Mouse (Mus musculus): Measurements from ENCODE around the gene Aldh1a2. TPM values are rescaled to one million over a fixed set of nuclear protein-coding genes. Genes with fewer than 3 reads are reported as not detected.
A peak's percentile ranks its signal among the peaks of the same experiment; 100 is the strongest.

Aldh1a2 gene
- polyA plus RNA-seq, 1 experiment from 2014 or later, result 0.63 TPM

- H3K36me3 ChIP-seq (replicated peaks; ENCODE audit: insufficient read depth, low read length), result no peaks in the 10 kb centered on the region
- no peak overlapping the region for H3K4me2 ChIP-seq (ENCODE audit: low read depth, low read length)
- DNase-seq, result peak; percentile 40
- H3K27ac ChIP-seq (ENCODE audit: low read depth), result no peak overlapping the region
- ATAC-seq, result no peak
- no peak overlapping the region for H3K4me3 ChIP-seq (ENCODE audit: low read depth, low read length)
- H3K9me3 ChIP-seq (ENCODE audit: low read length), result no peaks in the 10 kb centered on the region
- peaks cover 33% of the 10 kb centered on the region for H3K27me3 ChIP-seq (ENCODE audit: insufficient read depth, low read length)
- no peak for TF ChIP-seq EP300 (IDR thresholded peaks at IDR 0.05; ENCODE audit: low read depth)
- peak; percentile 72 for TF ChIP-seq CTCF (IDR thresholded peaks at IDR 0.05; ENCODE audit: low read depth)
- no peak overlapping the region for H3K9ac ChIP-seq (replicated peaks)
- 11% methylated on average over 2 of the region's 2 CpGs for WGBS (ENCODE audit: insufficient replicate concordance)
- peaks cover 7% of the 10 kb centered on the region for H3K4me1 ChIP-seq (ENCODE audit: insufficient read depth)
Observed at GRCm38 (mm10) chr9:71210870-71211269, 4.7 kb upstream of the Aldh1a2 start.

DNA sequence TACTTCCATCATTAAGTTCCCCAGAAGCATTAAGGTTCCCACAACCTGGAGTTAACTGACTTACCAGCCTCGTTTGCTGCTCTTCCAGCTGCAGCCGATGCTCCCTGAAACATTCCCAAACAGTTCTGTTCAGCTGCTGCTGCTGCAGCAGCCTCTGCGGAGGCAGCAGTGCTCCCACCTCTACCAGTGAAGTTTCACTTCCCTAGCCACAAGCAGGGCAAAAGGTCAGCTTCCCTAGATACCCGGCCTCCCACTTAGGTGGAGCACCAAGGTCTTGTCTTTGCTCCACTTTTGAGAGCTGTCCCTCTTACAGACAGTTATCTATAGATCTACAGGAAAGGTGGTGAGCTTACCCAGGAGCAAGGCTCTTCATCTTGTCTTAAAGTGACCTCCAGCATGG, 2.0 kb upstream of the Aldh1a2 start:
- peaks cover 57% of the 10 kb centered on the region for H3K27me3 ChIP-seq (ENCODE audit: insufficient read depth, low read length)
- no peak overlapping the region for H3K4me2 ChIP-seq (ENCODE audit: low read depth, low read length)
- H3K4me1 ChIP-seq (ENCODE audit: insufficient read depth), result peaks cover 10% of the 10 kb centered on the region
- no peak overlapping the region for H3K27ac ChIP-seq (ENCODE audit: low read depth)
- no peaks in the 10 kb centered on the region for H3K9me3 ChIP-seq (ENCODE audit: low read length)
- WGBS (ENCODE audit: insufficient replicate concordance), result 17% methylated on average over 4 of the region's 4 CpGs
- DNase-seq (no peak), ATAC-seq (no peak)
- H3K9ac ChIP-seq (replicated peaks), result no peak overlapping the region
- no peak overlapping the region for H3K4me3 ChIP-seq (ENCODE audit: low read depth, low read length)
- no peaks in the 10 kb centered on the region for H3K36me3 ChIP-seq (replicated peaks; ENCODE audit: insufficient read depth, low read length)
- TF ChIP-seq EP300 (IDR thresholded peaks at IDR 0.05; ENCODE audit: low read depth) (no peak), CTCF (IDR thresholded peaks at IDR 0.05; ENCODE audit: low read depth) (no peak)

DNA sequence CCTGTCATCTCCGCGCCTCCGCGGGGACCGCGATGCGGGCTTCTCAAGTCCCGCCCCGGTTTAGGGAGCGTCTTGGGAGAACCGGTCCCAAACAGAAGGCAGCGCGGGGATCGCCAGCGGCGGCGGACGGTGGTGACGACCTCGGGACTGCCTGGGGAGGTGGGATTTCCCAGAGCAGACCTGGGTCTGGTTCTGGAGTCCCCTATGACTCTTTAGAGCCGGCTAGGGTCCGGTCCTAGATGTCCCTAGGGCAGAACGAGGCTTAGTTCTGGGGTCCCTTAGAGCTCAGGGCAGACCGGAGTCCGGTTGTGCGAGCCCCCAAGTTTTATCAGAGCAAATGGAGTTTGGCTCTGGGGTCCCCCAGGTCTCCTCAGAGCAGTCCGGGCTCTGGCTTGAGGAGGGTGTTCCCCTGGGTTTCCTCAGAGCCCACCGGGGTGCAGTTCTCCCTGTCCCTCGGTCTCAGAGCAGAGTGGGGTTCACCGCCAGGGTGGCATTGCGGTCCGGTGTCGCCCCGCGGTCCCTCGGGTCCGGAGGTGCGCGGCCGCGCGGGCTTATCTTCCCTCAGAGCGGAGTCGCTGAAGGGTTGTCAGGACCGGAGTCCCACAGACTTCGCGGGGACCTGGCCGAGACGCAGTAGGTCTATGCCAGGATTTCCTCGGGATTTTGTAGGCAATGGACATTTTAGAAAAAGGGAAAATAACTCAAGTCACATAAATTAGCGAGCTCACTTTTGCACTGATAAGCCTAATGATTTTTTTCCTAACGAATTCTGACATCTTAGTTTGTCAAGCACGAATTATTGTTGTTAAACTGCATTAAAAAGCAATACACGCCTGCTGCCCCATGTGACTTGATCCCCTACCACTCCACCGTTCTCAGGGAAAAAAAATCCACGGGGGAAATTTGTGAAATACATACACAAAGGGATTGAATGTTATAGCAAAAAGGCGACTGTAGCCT, 727 bp downstream of the Aldh1a2 start:
- Histone ChIP-seq H3K27me3 (ENCODE audit: insufficient read depth, low read length) (peaks cover 76% of the 10 kb centered on the region), H3K36me3 (replicated peaks; ENCODE audit: insufficient read depth, low read length) (no peaks in the 10 kb centered on the region), H3K4me3 (ENCODE audit: low read depth, low read length) (peak overlapping the region; percentile 52), H3K4me1 (ENCODE audit: insufficient read depth) (peaks cover 10% of the 10 kb centered on the region), H3K9me3 (ENCODE audit: low read length) (no peaks in the 10 kb centered on the region), H3K9ac (replicated peaks) (no peak overlapping the region), H3K27ac (ENCODE audit: low read depth) (no peak overlapping the region), H3K4me2 (ENCODE audit: low read depth, low read length) (peak overlapping the region; percentile 74)
- 2% methylated on average over 57 of the region's 57 CpGs for WGBS (ENCODE audit: insufficient replicate concordance)
- TF ChIP-seq EP300 (IDR thresholded peaks at IDR 0.05; ENCODE audit: low read depth) (no peak), CTCF (IDR thresholded peaks at IDR 0.05; ENCODE audit: low read depth) (no peak)
- DNase-seq (peak; percentile 24), ATAC-seq (peak; percentile 13; the same call in 1 of the 2 replicates)

- Histone ChIP-seq H3K36me3 (replicated peaks; ENCODE audit: insufficient read depth, low read length) (no peaks in the 10 kb centered on the region), H3K9me3 (ENCODE audit: low read length) (no peaks in the 10 kb centered on the region), H3K27ac (ENCODE audit: low read depth) (no peak overlapping the region), H3K9ac (replicated peaks) (no peak overlapping the region), H3K4me2 (ENCODE audit: low read depth, low read length) (no peak overlapping the region), H3K27me3 (ENCODE audit: insufficient read depth, low read length) (peaks cover 74% of the 10 kb centered on the region), H3K4me3 (ENCODE audit: low read depth, low read length) (no peak overlapping the region), H3K4me1 (ENCODE audit: insufficient read depth) (peaks cover 10% of the 10 kb centered on the region)
- 4% methylated on average over 20 of the region's 20 CpGs for WGBS (ENCODE audit: insufficient replicate concordance)
- ATAC-seq (no peak), DNase-seq (no peak)
- TF ChIP-seq CTCF (IDR thresholded peaks at IDR 0.05; ENCODE audit: low read depth) (no peak), EP300 (IDR thresholded peaks at IDR 0.05; ENCODE audit: low read depth) (no peak)
Observed at GRCm38 (mm10) chr9:71216996-71217792, 1.6 kb downstream of the Aldh1a2 start.

DNA sequence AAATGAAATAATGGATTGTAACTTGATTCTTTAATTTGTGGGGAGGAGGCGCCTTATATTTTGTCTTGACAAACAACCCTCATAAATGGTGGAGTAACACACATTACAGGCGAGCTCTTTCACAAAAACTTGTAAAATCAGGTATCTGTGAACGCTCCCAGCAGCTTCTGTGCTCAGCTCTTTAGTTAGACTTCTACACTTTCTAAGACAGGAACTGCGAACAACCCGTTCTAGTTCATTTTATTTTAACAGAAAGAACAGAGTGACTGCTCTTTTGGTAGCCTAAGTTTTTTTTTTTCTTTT, 2.2 kb downstream of the Aldh1a2 start:
- Histone ChIP-seq H3K36me3 (replicated peaks; ENCODE audit: insufficient read depth, low read length) (no peaks in the 10 kb centered on the region), H3K4me1 (ENCODE audit: insufficient read depth) (peaks cover 10% of the 10 kb centered on the region), H3K27me3 (ENCODE audit: insufficient read depth, low read length) (peaks cover 72% of the 10 kb centered on the region), H3K4me2 (ENCODE audit: low read depth, low read length) (no peak overlapping the region), H3K27ac (ENCODE audit: low read depth) (no peak overlapping the region), H3K4me3 (ENCODE audit: low read depth, low read length) (no peak overlapping the region), H3K9ac (replicated peaks) (no peak overlapping the region), H3K9me3 (ENCODE audit: low read length) (no peaks in the 10 kb centered on the region)
- WGBS (ENCODE audit: insufficient replicate concordance), result 30% methylated on average over 5 of the region's 5 CpGs
- DNase-seq (no peak), ATAC-seq (no peak)
- TF ChIP-seq EP300 (IDR thresholded peaks at IDR 0.05; ENCODE audit: low read depth) (no peak), CTCF (IDR thresholded peaks at IDR 0.05; ENCODE audit: low read depth) (no peak)

DNA sequence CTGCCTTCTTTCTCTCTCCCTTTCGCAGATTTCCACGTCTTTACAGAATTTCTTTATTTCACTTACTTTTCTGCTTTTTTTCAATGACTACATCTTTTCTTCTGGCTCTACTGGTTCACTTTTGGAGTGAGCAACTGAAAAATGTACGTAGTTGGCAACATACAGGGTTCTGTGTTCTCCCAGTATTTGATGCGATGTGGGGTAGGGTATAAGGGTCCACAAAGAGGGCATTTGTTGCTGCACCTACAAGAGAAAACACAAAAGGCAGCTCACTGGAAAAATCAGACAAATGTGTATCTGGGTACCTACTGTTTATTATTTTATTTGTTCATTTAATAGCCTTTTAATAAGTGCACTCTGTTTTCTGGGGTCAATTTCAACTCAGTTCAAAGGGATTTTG, 3.6 kb downstream of the Aldh1a2 start:
- 74% methylated on average over 4 of the region's 4 CpGs for WGBS (ENCODE audit: insufficient replicate concordance)
- H3K27me3 ChIP-seq (ENCODE audit: insufficient read depth, low read length), result peaks cover 59% of the 10 kb centered on the region

More for the DNA sequence above, 3.6 kb downstream of the Aldh1a2 start:
- ATAC-seq (no peak), DNase-seq (no peak)
- Histone ChIP-seq H3K4me3 (ENCODE audit: low read depth, low read length) (no peak overlapping the region), H3K9ac (replicated peaks) (no peak overlapping the region), H3K4me1 (ENCODE audit: insufficient read depth) (peaks cover 10% of the 10 kb centered on the region), H3K4me2 (ENCODE audit: low read depth, low read length) (no peak overlapping the region), H3K9me3 (ENCODE audit: low read length) (no peaks in the 10 kb centered on the region), H3K36me3 (replicated peaks; ENCODE audit: insufficient read depth, low read length) (no peaks in the 10 kb centered on the region), H3K27ac (ENCODE audit: low read depth) (no peak overlapping the region)
- no peak for TF ChIP-seq CTCF (IDR thresholded peaks at IDR 0.05; ENCODE audit: low read depth)
- TF ChIP-seq EP300 (IDR thresholded peaks at IDR 0.05; ENCODE audit: low read depth), result no peak
